Mouse (Mus musculus): ENCODE results near the gene Smim26. TPM values are rescaled to one million over a fixed set of nuclear protein-coding genes. Genes with fewer than 3 reads are reported as not detected.

Gene Smim26
- polyA plus RNA-seq (2015; fragmentation: Nextera tagmentation; extraction: Ambion mirVana) = 29.3 and 39.0 TPM in 2 replicates

DNA sequence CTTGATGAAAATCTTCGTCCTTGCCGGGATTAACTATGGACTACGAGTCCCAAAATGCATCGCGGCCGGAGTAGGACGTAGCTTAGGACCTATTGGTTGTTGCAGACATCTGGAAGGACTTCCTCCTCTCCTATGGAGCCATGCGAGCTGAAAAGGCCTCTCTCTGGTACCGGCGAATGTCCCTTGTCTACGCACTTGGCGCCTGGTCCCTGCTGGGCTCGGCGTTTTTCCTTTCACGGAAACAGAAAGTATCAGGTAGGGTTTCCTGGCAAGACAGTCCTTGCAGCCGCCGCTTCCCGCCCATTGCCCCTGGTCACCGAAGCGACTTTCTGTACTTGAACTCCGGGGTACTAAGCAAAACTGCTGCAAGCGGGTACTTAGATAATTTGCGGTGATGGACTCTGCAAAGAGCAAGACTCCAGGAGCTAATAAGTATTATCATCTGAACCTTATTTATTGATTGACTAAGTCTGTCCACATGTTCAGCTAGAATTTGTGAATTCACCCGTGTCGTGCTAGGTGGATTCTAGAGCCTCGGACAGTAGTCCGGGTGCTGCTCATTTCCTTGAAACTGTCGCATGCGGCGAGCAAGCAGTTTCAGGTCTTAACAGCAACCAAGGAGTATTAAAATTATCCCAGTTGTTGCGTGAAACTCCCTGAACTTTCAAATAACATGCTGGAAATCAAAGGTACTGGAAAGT lies at the start of gene Smim26:
Smim26 (plus strand) TSS at position 104 of the 701 bp plus-strand sequence.
- peak; percentile 95 for ATAC-seq (ENCODE audit: insufficient read depth, low FRiP score)

DNA sequence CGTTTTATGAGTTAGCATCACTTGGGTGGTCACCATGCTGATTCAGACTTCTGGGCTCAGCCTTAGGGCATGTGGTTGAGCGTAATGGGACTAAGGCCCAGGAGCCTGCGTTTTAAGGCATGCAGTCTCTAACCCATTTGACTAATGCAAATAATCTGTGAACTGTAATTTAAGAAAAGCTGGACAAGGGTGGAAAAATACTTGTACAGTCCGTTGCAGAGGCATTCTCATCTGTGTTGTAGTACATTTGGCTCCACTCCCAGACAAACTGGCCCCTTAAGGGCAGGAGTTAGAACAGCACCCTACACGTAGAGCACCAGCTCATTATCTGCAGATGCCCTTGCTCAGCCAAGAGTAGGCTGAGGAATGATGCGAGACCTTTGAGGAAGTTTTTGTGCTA lies 49.2 kb upstream of the Smim26 start:
- WGBS = 66% methylated on average over 6 of the region's 6 CpGs
- no peaks in the 10 kb centered on the region for H3K27me3 ChIP-seq (ENCODE audit: control insufficient read depth, insufficient read depth, low read length)
- H3K9me3 ChIP-seq (replicated peaks; ENCODE audit: control insufficient read depth, low read length) = no peaks in the 10 kb centered on the region
- H3K27ac ChIP-seq (ENCODE audit: low read length) = peak overlapping the region; percentile 29; the same call in 1 of the 2 replicates
- H3K4me3 ChIP-seq (replicated peaks; ENCODE audit: low read length) = no peak overlapping the region
- ATAC-seq (ENCODE audit: insufficient read depth, low FRiP score) = peak; percentile 82
- no peak overlapping the region for H3K4me2 ChIP-seq (ENCODE audit: low read depth, low read length)
- no peak overlapping the region for H3K9ac ChIP-seq (ENCODE audit: low read length)
- H3K36me3 ChIP-seq (ENCODE audit: control insufficient read depth, insufficient read depth, low read length) = peaks cover 19% of the 10 kb centered on the region
- H3K4me1 ChIP-seq (ENCODE audit: control insufficient read depth, insufficient read depth, low read length) = 0 out of 2 replicates have a peak, but pooled peaks cover 3% of the 10 kb centered on the region

More for the DNA sequence above, at the start of gene Smim26:
- under 1% methylated on average over 31 of the region's 31 CpGs for WGBS
- Histone ChIP-seq H3K27ac (ENCODE audit: low read length) (peak within 1 kb of the TSS; percentile 50; the same call in 1 of the 2 replicates), H3K9ac (ENCODE audit: low read length) (peak within 1 kb of the TSS; percentile 78), H3K4me3 (replicated peaks; ENCODE audit: low read length) (peak within 1 kb of the TSS; percentile 74), H3K27me3 (ENCODE audit: control insufficient read depth, insufficient read depth, low read length) (no peaks in the 10 kb centered on the region), H3K9me3 (replicated peaks; ENCODE audit: control insufficient read depth, low read length) (no peaks in the 10 kb centered on the region), H3K36me3 (ENCODE audit: control insufficient read depth, insufficient read depth, low read length) (peaks cover 4% of the 10 kb centered on the region; the same call in 1 of the 2 replicates), H3K4me2 (ENCODE audit: low read depth, low read length) (peak within 1 kb of the TSS; percentile 76), H3K4me1 (ENCODE audit: control insufficient read depth, insufficient read depth, low read length) (peaks cover 7% of the 10 kb centered on the region; the same call in 1 of the 2 replicates)

DNA sequence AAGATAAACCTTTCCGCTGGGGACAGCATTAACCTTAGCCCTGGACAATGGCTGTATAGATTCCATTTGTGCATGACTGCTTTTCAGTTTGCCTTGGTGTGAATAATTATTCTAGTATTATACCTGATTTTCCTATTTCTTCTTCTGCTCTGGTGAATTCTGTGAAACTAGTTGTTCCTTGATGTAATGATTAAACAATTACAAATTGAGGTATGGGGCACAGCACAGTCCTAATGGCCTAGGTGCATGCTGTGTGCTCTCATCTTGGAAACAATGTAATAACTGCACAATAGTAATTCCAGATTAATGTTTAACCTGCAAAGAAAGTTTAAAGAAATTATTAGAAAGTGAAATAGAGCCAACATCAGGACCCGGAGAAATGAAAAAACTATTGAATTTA lies 48.8 kb upstream of the Smim26 start:
- Histone ChIP-seq H3K9ac (ENCODE audit: low read length) (no peak overlapping the region), H3K27ac (ENCODE audit: low read length) (0 out of 2 replicates have a peak overlapping the region, but pooled peaks have one; percentile 29)
- ATAC-seq (ENCODE audit: insufficient read depth, low FRiP score) = no peak

DNA sequence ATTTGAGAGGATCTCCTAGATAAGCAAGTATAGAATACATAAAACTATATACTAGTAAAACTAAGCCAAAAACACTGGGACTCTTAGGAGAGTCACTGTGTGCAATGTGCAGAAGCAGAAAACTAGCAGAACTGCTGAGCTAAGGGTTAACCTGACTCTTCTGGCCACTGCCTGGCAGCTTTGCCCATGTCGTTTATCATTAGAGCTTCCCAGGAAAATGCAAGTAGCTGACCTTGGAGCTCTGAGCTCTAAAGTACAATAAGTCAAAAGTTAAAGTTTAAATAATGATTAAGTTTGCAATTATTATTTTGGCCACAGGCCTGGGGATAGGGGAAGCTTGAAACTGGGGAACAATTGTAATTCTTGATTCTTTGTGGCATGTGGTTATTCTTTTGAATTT lies 48.4 kb upstream of the Smim26 start:
- H3K27ac ChIP-seq (ENCODE audit: low read length) = no peak overlapping the region
- H3K4me1 ChIP-seq (ENCODE audit: control insufficient read depth, insufficient read depth, low read length) = 0 out of 2 replicates have a peak, but pooled peaks cover 3% of the 10 kb centered on the region
- ATAC-seq (ENCODE audit: insufficient read depth, low FRiP score) = no peak
- H3K9me3 ChIP-seq (replicated peaks; ENCODE audit: control insufficient read depth, low read length) = no peaks in the 10 kb centered on the region
- H3K9ac ChIP-seq (ENCODE audit: low read length) = no peak overlapping the region
- H3K27me3 ChIP-seq (ENCODE audit: control insufficient read depth, insufficient read depth, low read length) = no peaks in the 10 kb centered on the region
- peaks cover 14% of the 10 kb centered on the region for H3K36me3 ChIP-seq (ENCODE audit: control insufficient read depth, insufficient read depth, low read length)
- H3K4me2 ChIP-seq (ENCODE audit: low read depth, low read length) = no peak overlapping the region
- H3K4me3 ChIP-seq (replicated peaks; ENCODE audit: low read length) = no peak overlapping the region
- WGBS = 19% methylated on average over 1 of the region's 1 CpGs

More for the DNA sequence above, 48.8 kb upstream of the Smim26 start:
- WGBS = 85% methylated on average over 2 of the region's 2 CpGs
- H3K9me3 ChIP-seq (replicated peaks; ENCODE audit: control insufficient read depth, low read length) = no peaks in the 10 kb centered on the region
- no peak overlapping the region for H3K4me2 ChIP-seq (ENCODE audit: low read depth, low read length)
- H3K4me1 ChIP-seq (ENCODE audit: control insufficient read depth, insufficient read depth, low read length) = 0 out of 2 replicates have a peak, but pooled peaks cover 3% of the 10 kb centered on the region
- no peak overlapping the region for H3K4me3 ChIP-seq (replicated peaks; ENCODE audit: low read length)
- H3K27me3 ChIP-seq (ENCODE audit: control insufficient read depth, insufficient read depth, low read length) = no peaks in the 10 kb centered on the region
- peaks cover 14% of the 10 kb centered on the region for H3K36me3 ChIP-seq (ENCODE audit: control insufficient read depth, insufficient read depth, low read length)

DNA sequence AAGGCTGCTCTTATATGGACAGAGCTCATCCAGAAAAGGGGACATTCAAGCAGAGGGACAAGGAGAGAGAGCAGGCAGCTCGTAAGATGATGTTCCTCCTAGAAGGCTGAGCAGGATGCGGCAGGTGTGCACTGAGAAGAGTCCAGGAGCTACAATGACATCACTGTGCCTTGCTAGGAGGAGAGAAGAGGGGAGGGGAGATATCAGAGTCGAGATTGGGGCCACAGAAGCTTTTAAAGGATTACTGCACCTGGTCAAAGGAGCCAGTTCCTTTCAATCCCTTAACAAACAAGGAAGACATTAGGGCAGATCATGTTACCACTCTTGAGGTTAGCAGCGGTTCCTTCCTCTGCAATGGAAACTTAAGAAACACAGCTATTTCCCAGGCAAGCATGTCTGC lies 46.3 kb upstream of the Smim26 start:
- ATAC-seq (ENCODE audit: insufficient read depth, low FRiP score) = no peak
- Histone ChIP-seq H3K36me3 (ENCODE audit: control insufficient read depth, insufficient read depth, low read length) (peaks cover 14% of the 10 kb centered on the region), H3K27ac (ENCODE audit: low read length) (no peak overlapping the region), H3K4me1 (ENCODE audit: control insufficient read depth, insufficient read depth, low read length) (0 out of 2 replicates have a peak, but pooled peaks cover 3% of the 10 kb centered on the region), H3K27me3 (ENCODE audit: control insufficient read depth, insufficient read depth, low read length) (no peaks in the 10 kb centered on the region), H3K4me2 (ENCODE audit: low read depth, low read length) (no peak overlapping the region), H3K9ac (ENCODE audit: low read length) (no peak overlapping the region), H3K4me3 (replicated peaks; ENCODE audit: low read length) (no peak overlapping the region), H3K9me3 (replicated peaks; ENCODE audit: control insufficient read depth, low read length) (no peaks in the 10 kb centered on the region)
- WGBS = 58% methylated on average over 4 of the region's 4 CpGs

DNA sequence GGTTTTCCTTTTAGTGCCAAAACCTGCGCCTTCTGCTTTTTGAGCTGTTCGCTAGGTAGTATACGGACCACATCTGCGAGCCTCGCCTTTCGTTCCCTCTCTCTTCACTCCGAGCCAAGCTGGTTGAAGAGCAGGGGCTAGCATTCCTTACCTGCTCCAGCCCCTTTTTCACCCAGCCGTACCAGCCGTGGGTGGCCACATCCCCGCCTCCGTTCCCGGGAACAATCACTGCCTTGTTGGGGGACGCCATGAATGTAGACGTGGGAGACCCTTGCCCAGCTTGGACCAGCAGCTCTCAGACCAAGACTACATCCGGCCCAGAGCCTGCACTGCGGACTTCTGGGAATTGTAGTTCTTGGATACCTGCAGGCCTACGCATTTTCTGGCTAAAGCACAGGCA lies 43.3 kb upstream of the Smim26 start, which contains the start of gene Rbbp9:
Rbbp9 (minus strand) TSS at position 341 of the 400 bp plus-strand sequence.
- peaks cover 6% of the 10 kb centered on the region; the same call in 1 of the 2 replicates for H3K4me1 ChIP-seq (ENCODE audit: control insufficient read depth, insufficient read depth, low read length)
- H3K36me3 ChIP-seq (ENCODE audit: control insufficient read depth, insufficient read depth, low read length) = peaks cover 1% of the 10 kb centered on the region; the same call in 1 of the 2 replicates
- H3K27me3 ChIP-seq (ENCODE audit: control insufficient read depth, insufficient read depth, low read length) = no peaks in the 10 kb centered on the region
- WGBS = under 1% methylated on average over 17 of the region's 17 CpGs
- H3K4me3 ChIP-seq (replicated peaks; ENCODE audit: low read length) = peak within 1 kb of the TSS; percentile 95
- ATAC-seq (ENCODE audit: insufficient read depth, low FRiP score) = peak; percentile 91
- peak within 1 kb of the TSS; percentile 69 for H3K4me2 ChIP-seq (ENCODE audit: low read depth, low read length)
- no peaks in the 10 kb centered on the region for H3K9me3 ChIP-seq (replicated peaks; ENCODE audit: control insufficient read depth, low read length)
- H3K27ac ChIP-seq (ENCODE audit: low read length) = peak within 1 kb of the TSS; percentile 71
- H3K9ac ChIP-seq (ENCODE audit: low read length) = peak within 1 kb of the TSS; percentile 89

DNA sequence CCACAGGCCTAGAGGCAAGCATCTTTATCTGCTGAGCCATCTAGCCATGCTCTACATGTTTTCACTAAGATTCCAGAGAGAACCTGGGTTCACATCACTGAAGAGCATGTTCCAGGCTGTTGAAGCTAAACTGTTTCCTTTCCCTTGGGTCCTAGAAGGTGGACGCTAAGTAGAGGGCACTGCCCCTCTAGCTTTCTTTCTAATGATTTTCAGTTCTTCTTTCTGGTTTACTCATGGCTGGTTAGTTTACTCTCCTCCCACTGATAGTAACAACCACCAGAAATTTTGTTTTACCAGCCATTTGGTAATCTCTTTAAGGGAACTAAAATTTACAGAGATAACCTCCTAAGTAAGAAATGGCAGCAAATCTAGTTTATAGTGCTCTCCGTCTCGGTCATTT lies 39.9 kb upstream of the Smim26 start:
- H3K9ac ChIP-seq (ENCODE audit: low read length) = no peak overlapping the region
- ATAC-seq (ENCODE audit: insufficient read depth, low FRiP score) = no peak
- no peak overlapping the region for H3K27ac ChIP-seq (ENCODE audit: low read length)
- no peaks in the 10 kb centered on the region for H3K36me3 ChIP-seq (ENCODE audit: control insufficient read depth, insufficient read depth, low read length)
- WGBS = 92% methylated on average over 3 of the region's 3 CpGs
- no peaks in the 10 kb centered on the region for H3K9me3 ChIP-seq (replicated peaks; ENCODE audit: control insufficient read depth, low read length)
- H3K4me1 ChIP-seq (ENCODE audit: control insufficient read depth, insufficient read depth, low read length) = peaks cover 9% of the 10 kb centered on the region
- no peak overlapping the region for H3K4me2 ChIP-seq (ENCODE audit: low read depth, low read length)
- no peak overlapping the region for H3K4me3 ChIP-seq (replicated peaks; ENCODE audit: low read length)
- H3K27me3 ChIP-seq (ENCODE audit: control insufficient read depth, insufficient read depth, low read length) = no peaks in the 10 kb centered on the region

DNA sequence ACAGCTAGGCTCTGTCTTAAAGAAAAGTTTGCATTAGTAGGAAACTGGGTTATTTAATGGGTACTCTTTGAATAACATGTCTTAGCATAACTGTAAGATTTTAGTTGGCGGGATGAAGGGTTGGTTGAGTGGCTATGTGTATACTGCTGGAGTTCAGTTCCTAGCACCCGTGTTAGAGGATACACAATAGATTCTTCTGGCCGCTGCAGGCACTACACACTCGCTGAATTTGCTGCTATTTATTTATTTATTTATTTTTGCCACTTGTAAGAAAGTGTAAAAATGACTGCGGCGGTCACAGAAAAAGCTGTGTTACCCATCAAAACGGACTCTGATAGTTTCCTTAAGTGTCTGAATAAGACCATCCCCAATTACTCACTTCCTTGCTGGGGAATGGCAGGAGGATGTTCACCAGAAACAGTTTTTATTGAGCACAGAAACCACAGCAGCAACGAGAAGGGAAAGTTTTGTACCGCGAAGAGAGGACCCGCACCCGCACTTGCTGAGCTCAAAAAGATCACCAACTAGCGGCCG lies 38.5 kb upstream of the Smim26 start:
- H3K9me3 ChIP-seq (replicated peaks; ENCODE audit: control insufficient read depth, low read length) = no peaks in the 10 kb centered on the region
- ATAC-seq (ENCODE audit: insufficient read depth, low FRiP score) = peak; percentile 17; the same call in 1 of the 2 replicates
- peak overlapping the region; percentile 88 for H3K4me3 ChIP-seq (replicated peaks; ENCODE audit: low read length)
- peaks cover 5% of the 10 kb centered on the region; the same call in 1 of the 2 replicates for H3K36me3 ChIP-seq (ENCODE audit: control insufficient read depth, insufficient read depth, low read length)
- H3K4me1 ChIP-seq (ENCODE audit: control insufficient read depth, insufficient read depth, low read length) = peaks cover 6% of the 10 kb centered on the region
- under 1% methylated on average over 14 of the region's 14 CpGs for WGBS
- peak overlapping the region; percentile 96 for H3K27ac ChIP-seq (ENCODE audit: low read length)
- peak overlapping the region; percentile 74 for H3K9ac ChIP-seq (ENCODE audit: low read length)
- peak overlapping the region; percentile 67 for H3K4me2 ChIP-seq (ENCODE audit: low read depth, low read length)
- no peaks in the 10 kb centered on the region for H3K27me3 ChIP-seq (ENCODE audit: control insufficient read depth, insufficient read depth, low read length)

Data from stomach, embryonic 16.5 days (tissue).